Mouse (Mus musculus) E14TG2a.4 (cell line): ENCODE measurements at regions not wholly inside any gene's neighbourhood (a gene's known extent, or its start where the extent isn't known, plus 50 kb on each side); places are given as distances from the start of the nearest gene placed in this dataset.
A peak's percentile ranks its signal among the peaks of the same experiment; 100 is the strongest.

Experiments
- H3K27me3 ChIP-seq: 2 replicates; pipeline ENCODE4 v1.6.1; 2014; ENCODE audit warnings: low read length, control low read depth; ENCODE audit not compliant: insufficient read depth
- H3K36me3 ChIP-seq: 2 replicates; pipeline ENCODE4 v1.6.1; 2014; ENCODE audit warnings: low read length, control low read depth; ENCODE audit not compliant: insufficient read depth
- H3K4me1 ChIP-seq: replicated peaks from 2 replicates; pipeline ENCODE4 v1.6.1; 2014; ENCODE audit warnings: low read depth, low read length, control low read depth
- H3K4me3 ChIP-seq: replicated peaks from 2 replicates; pipeline ENCODE4 v1.5.1; 2014; ENCODE audit warnings: mild to moderate bottlenecking, low read length
- H3K9me3 ChIP-seq: 2 replicates; pipeline ENCODE4 v1.6.1; 2014; ENCODE audit warnings: low read length, control low read depth
- CTCF ChIP-seq: conservative IDR thresholded peaks from 2 replicates; pipeline ENCODE4 v1.5.1; 2014; ENCODE audit warnings: low read length
- NANOG ChIP-seq: IDR thresholded peaks from 2 replicates; pipeline ENCODE4 v1.6.1; 2014; ENCODE audit warnings: borderline replicate concordance, low read length, mixed read lengths
- POU5F1 ChIP-seq: IDR thresholded peaks from 2 replicates; pipeline ENCODE4 v1.6.1; 2014; ENCODE audit warnings: low read length, borderline replicate concordance

- Histone ChIP-seq H3K27me3 (0 out of 2 replicates have a peak, but pooled peaks cover 2% of the 10 kb centered on the region), H3K4me1 (0 out of 2 replicates have a peak, but pooled peaks cover 3% of the 10 kb centered on the region), H3K4me3 (no peak overlapping the region), H3K36me3 (no peaks in the 10 kb centered on the region), H3K9me3 (no peaks in the 10 kb centered on the region)
- TF ChIP-seq NANOG (no peak), POU5F1 (no peak), CTCF (no peak)
Observed at GRCm38 (mm10) chr3:60789441-60789840, 213.2 kb upstream of the P2ry1 start.

- H3K27me3 ChIP-seq: 0 out of 2 replicates have a peak, but pooled peaks cover 2% of the 10 kb centered on the region
- no peaks in the 10 kb centered on the region for H3K36me3 ChIP-seq
- TF ChIP-seq CTCF (no peak), POU5F1 (no peak), NANOG (no peak)
Observed at GRCm38 (mm10) chr3:60792166-60792565, 210.4 kb upstream of the P2ry1 start.

GRCm38 (mm10) chr3:60796207-60796606 lies 206.4 kb upstream of the P2ry1 start:
- no peaks in the 10 kb centered on the region for H3K36me3 ChIP-seq
- H3K9me3 ChIP-seq: no peaks in the 10 kb centered on the region
- H3K4me3 ChIP-seq: no peak overlapping the region
- peaks cover 21% of the 10 kb centered on the region for H3K4me1 ChIP-seq
- no peak for TF ChIP-seq CTCF
- TF ChIP-seq POU5F1: no peak
- H3K27me3 ChIP-seq: 0 out of 2 replicates have a peak, but pooled peaks cover 2% of the 10 kb centered on the region

More at GRCm38 (mm10) chr3:60792166-60792565, 210.4 kb upstream of the P2ry1 start:
- Histone ChIP-seq H3K4me1 (peaks cover 5% of the 10 kb centered on the region), H3K9me3 (no peaks in the 10 kb centered on the region), H3K4me3 (no peak overlapping the region)

GRCm38 (mm10) chr3:60797808-60798207 lies 204.8 kb upstream of the P2ry1 start:
- Histone ChIP-seq H3K4me1 (peaks cover 21% of the 10 kb centered on the region), H3K9me3 (no peaks in the 10 kb centered on the region), H3K27me3 (no peaks in the 10 kb centered on the region), H3K36me3 (no peaks in the 10 kb centered on the region), H3K4me3 (no peak overlapping the region)
- TF ChIP-seq POU5F1: no peak
- TF ChIP-seq CTCF: no peak
- peak; percentile 19; the same call in 1 of the 2 replicates for TF ChIP-seq NANOG

GRCm38 (mm10) chr3:60798461-60798860 lies 204.1 kb upstream of the P2ry1 start:
- TF ChIP-seq CTCF (no peak), NANOG (no peak), POU5F1 (no peak)
- no peaks in the 10 kb centered on the region for H3K27me3 ChIP-seq

GRCm38 (mm10) chr3:60798862-60799261 lies 203.7 kb upstream of the P2ry1 start:
- H3K9me3 ChIP-seq: no peaks in the 10 kb centered on the region
- no peak for TF ChIP-seq CTCF
- TF ChIP-seq NANOG: no peak
- TF ChIP-seq POU5F1: no peak
- no peaks in the 10 kb centered on the region for H3K36me3 ChIP-seq
- no peaks in the 10 kb centered on the region for H3K27me3 ChIP-seq
- H3K4me1 ChIP-seq: peaks cover 21% of the 10 kb centered on the region
- no peak overlapping the region for H3K4me3 ChIP-seq

More at GRCm38 (mm10) chr3:60798461-60798860, 204.1 kb upstream of the P2ry1 start:
- H3K36me3 ChIP-seq: no peaks in the 10 kb centered on the region
- peaks cover 21% of the 10 kb centered on the region for H3K4me1 ChIP-seq
- H3K9me3 ChIP-seq: no peaks in the 10 kb centered on the region
- no peak overlapping the region for H3K4me3 ChIP-seq

GRCm38 (mm10) chr3:60804711-60805293 lies 197.8 kb upstream of the P2ry1 start:
- Histone ChIP-seq H3K9me3 (no peaks in the 10 kb centered on the region), H3K4me1 (no peaks in the 10 kb centered on the region), H3K36me3 (no peaks in the 10 kb centered on the region), H3K4me3 (no peak overlapping the region), H3K27me3 (no peaks in the 10 kb centered on the region)
- no peak for TF ChIP-seq NANOG
- TF ChIP-seq POU5F1: no peak
- no peak for TF ChIP-seq CTCF

- peaks cover 22% of the 10 kb centered on the region for H3K4me1 ChIP-seq
- no peaks in the 10 kb centered on the region for H3K36me3 ChIP-seq
- TF ChIP-seq POU5F1: no peak
- TF ChIP-seq NANOG: no peak
- no peak for TF ChIP-seq CTCF
- no peaks in the 10 kb centered on the region for H3K27me3 ChIP-seq
- H3K4me3 ChIP-seq: no peak overlapping the region
- H3K9me3 ChIP-seq: no peaks in the 10 kb centered on the region
Observed at GRCm38 (mm10) chr3:60811924-60812323, 190.7 kb upstream of the P2ry1 start.

- no peak for TF ChIP-seq CTCF
- TF ChIP-seq NANOG: no peak
- TF ChIP-seq POU5F1: no peak
- Histone ChIP-seq H3K4me3 (no peak overlapping the region), H3K36me3 (no peaks in the 10 kb centered on the region), H3K9me3 (no peaks in the 10 kb centered on the region), H3K27me3 (no peaks in the 10 kb centered on the region), H3K4me1 (peaks cover 22% of the 10 kb centered on the region)
Observed at GRCm38 (mm10) chr3:60813485-60813884, 189.1 kb upstream of the P2ry1 start.
